Comparison of ENCODE assay signal across 8 mouse cellular contexts in genomic region chr7:100706143-100706841, GRCm38 (mm10). TPM values are rescaled to one million over a fixed set of nuclear protein-coding genes. Genes with fewer than 3 reads are reported as not detected.
DNase-seq lines count a peak whose midpoint lies in the region; ATAC-seq lines count a peak whose summit lies in the region.

Gene Fam168a, plus strand, starts transcription at chr7:100706635.

- peak within 1 kb of the TSS; percentile 98 for H3K27ac ChIP-seq in hindbrain, embryonic 16.5 days (ENCODE audit: low read depth, low read length)
- H3K27ac ChIP-seq in macrophage, result peak within 1 kb of the TSS; percentile 91

- peak within 1 kb of the TSS; percentile 90 for H3K9ac ChIP-seq in hindbrain, embryonic 16.5 days (ENCODE audit: low read depth, low read length)

- H3K27me3 ChIP-seq in hindbrain, embryonic 16.5 days (replicated peaks; ENCODE audit: control insufficient read depth, insufficient read depth, low read length), result no peaks in the 10 kb centered on the region

- WGBS in hindbrain, embryonic 16.5 days, result under 1% methylated on average over 30 of the region's 37 CpGs
- WGBS in macrophage (ENCODE audit: missing documents), result 1% methylated on average over 25 of the region's 37 CpGs

- ATAC-seq in hindbrain, embryonic 16.5 days, result peak; percentile 99

- peak within 1 kb of the TSS; percentile 72 for H3K4me2 ChIP-seq in hindbrain, embryonic 16.5 days (ENCODE audit: low read length)

- H3K79me2 ChIP-seq in macrophage (ENCODE audit: inconsistent target), result peaks cover 29% of the 10 kb centered on the region; the same call in 1 of the 2 replicates

- H3K4me1 ChIP-seq in hindbrain, embryonic 16.5 days (ENCODE audit: control insufficient read depth, insufficient read depth, low read depth, low read length), result peaks cover 16% of the 10 kb centered on the region

- H3K4me3 ChIP-seq in hindbrain, embryonic 16.5 days (ENCODE audit: low read length), result peak within 1 kb of the TSS; percentile 59
- H3K4me3 ChIP-seq in macrophage (ENCODE audit: inconsistent target), result peak within 1 kb of the TSS; percentile 43

- H3K9me3 ChIP-seq in hindbrain, embryonic 16.5 days (ENCODE audit: control insufficient read depth, low read length), result no peaks in the 10 kb centered on the region

- no peaks in the 10 kb centered on the region for H3K36me3 ChIP-seq in hindbrain, embryonic 16.5 days (ENCODE audit: control insufficient read depth, insufficient read depth, low read length)
- no peaks in the 10 kb centered on the region for H3K36me3 ChIP-seq in macrophage (ENCODE audit: inconsistent target)

- peak; percentile 95 for DNase-seq in WW6 (ENCODE audit: low read depth, low spot score)
- peak; percentile 86 to 93 for DNase-seq in cerebellum, postnatal 4 days (ENCODE audit: low spot score in 2 of 2)
- DNase-seq in gastrocnemius, adult 18-20 months (ENCODE audit: low spot score), result peak; percentile 95
- peak; percentile 93 to 94 for DNase-seq in left cerebral cortex, adult 18-20 months (ENCODE audit: low spot score in 2 of 2)
- peak; percentile 97 for DNase-seq in right cerebral cortex, adult 18-20 months
- peak; percentile 85 for DNase-seq in urinary bladder, postnatal 10 days (ENCODE audit: low spot score)

RNA-seq across cellular contexts. Expression of gene Fam168a, which starts in this region (rescaled TPM):
- total RNA-seq in gastrocnemius, adult 18-20 months (2021), result 10 to 100 TPM; 38.8 to 43.5 TPM
- 102 and 103 TPM in 2 replicates for polyA plus RNA-seq in hindbrain, embryonic 16.5 days (2015; fragmentation: Nextera tagmentation; extraction: Ambion mirVana)
- 100 to 1,000 TPM; 198 to 207 TPM for total RNA-seq in left cerebral cortex, adult 18-20 months (2021)
- 10 to 100 TPM in 20 of 26 experiments, 1 to 10 TPM in 6; 2.1 to 36.3 (median 24.8) TPM for total RNA-seq in macrophage (2018; cell fraction: chromatin; rRNA removed)
- 10 to 100 TPM; 14.9 to 24.9 (median 18.2) TPM for total RNA-seq in macrophage (2018; cell fraction: cytosol; rRNA removed)
- 10 to 100 TPM in 21 of 26 experiments, 1 to 10 TPM in 5; 3.4 to 36.0 (median 22.9) TPM for total RNA-seq in macrophage (2018; cell fraction: nucleus; rRNA removed)
- 13.3 to 27.2 TPM (median 17.3 TPM) in 3 replicates for polyA plus RNA-seq in macrophage (2018)

Comparison
In these comparisons a context has a peak if more than half of its experiments do, and no peak if none do; other contexts are left out.
1. Peak in every context shown above with its lines: DNase-seq, ATAC-seq, H3K4me3 ChIP-seq and H3K27ac ChIP-seq.
2. RNA of gene Fam168a (total RNA-seq): 198 to 207 TPM in left cerebral cortex, adult 18-20 months; 38.8 to 43.5 TPM in gastrocnemius, adult 18-20 months; every median in the first group is over 4 times any median in the second.